ENCODE assay signal across 26 mouse cellular contexts in genomic region chr12:75544666-75545065, GRCm38 (mm10). TPM values are rescaled to one million over a fixed set of nuclear protein-coding genes. Genes with fewer than 3 reads are reported as not detected.
DNase-seq lines count a peak whose midpoint lies in the region; ATAC-seq and TF ChIP-seq lines count a peak whose summit lies in the region.
"Had no signal": no experiment of that assay in that cellular context is flagged by ENCODE, and none has a peak within 500 bp of the region (broad histone marks: within the 10 kb centered on the region; RNA-seq: fewer than 3 reads in every experiment).

No protein-coding gene starts in this region.

- H3K4me3 ChIP-seq in limb, embryonic 15.5 days, result no peak overlapping the region
- no peak overlapping the region for H3K4me3 ChIP-seq in limb, embryonic 10.5 days
- H3K4me3 ChIP-seq in CH12.LX (replicated peaks in 1 of 3; ENCODE audit: low read depth in 2 of 3, low read length in 2 of 3, poor library complexity in 1 of 3), result no peak overlapping the region
- no peak overlapping the region for H3K4me3 ChIP-seq in embryonic fibroblast, embryonic 13.5 days (ENCODE audit: insufficient read depth, low read length)
- H3K4me3 ChIP-seq in intestine, postnatal 0 days (ENCODE audit: low read depth, low read length), result no peak overlapping the region
- H3K4me3 ChIP-seq: forebrain, embryonic 13.5 days; left cerebral cortex, adult 2 months; liver, embryonic 13.5 days; megakaryocyte, embryonic 14.5 days; midbrain, embryonic 13.5 days; neural tube, embryonic 15.5 days had no signal

- TF ChIP-seq RAD21 in CH12.LX (IDR thresholded peaks at IDR 0.05; ENCODE audit: low read depth, low read length), result no peak

- in situ Hi-C loops in CH12.LX (cut with MboI; ENCODE audit: low pct_ligation_motif_present, low pct_unique_long_range_greater_than_20kb, low sequenced_read_pairs), result no loop called here

- WGBS in limb, embryonic 15.5 days, result 46% methylated on average over 2 of the region's 2 CpGs
- 80% methylated on average over 2 of the region's 2 CpGs for WGBS in limb, embryonic 10.5 days
- 81% methylated on average over 2 of the region's 2 CpGs for WGBS in intestine, postnatal 0 days

- H3K36me3 ChIP-seq in limb, embryonic 15.5 days, result no peaks in the 10 kb centered on the region
- no peaks in the 10 kb centered on the region for H3K36me3 ChIP-seq in limb, embryonic 10.5 days
- H3K36me3 ChIP-seq in CH12.LX (replicated peaks in 1 of 2; ENCODE audit: control insufficient read depth in 1 of 2, insufficient read depth in 1 of 2, low read length in 1 of 2), result peaks cover 0 to 18% of the 10 kb centered on the region in 2 experiments
- no peaks in the 10 kb centered on the region for H3K36me3 ChIP-seq in intestine, postnatal 0 days (ENCODE audit: control insufficient read depth, insufficient read depth)
- H3K36me3 ChIP-seq: liver, embryonic 13.5 days; midbrain, embryonic 13.5 days; neural tube, embryonic 15.5 days had no signal

- ATAC-seq in limb, embryonic 15.5 days (ENCODE audit: insufficient number of reproducible peaks, low FRiP score, low TSS enrichment, low read depth), result no peak
- ATAC-seq in intestine, postnatal 0 days, result no peak
- ATAC-seq: forebrain, embryonic 13.5 days; lung, postnatal 0 days; midbrain, embryonic 13.5 days had no signal

- intact Hi-C loops in left cerebral cortex, postnatal 14 days (cut with DNase I), result no loop called here

- TF ChIP-seq POLR2A in CH12.LX (IDR thresholded peaks at IDR 0.05; ENCODE audit: low read depth, low read length), result no peak
- no peak for TF ChIP-seq POLR2A in embryonic fibroblast, embryonic 13.5 days (IDR thresholded peaks at IDR 0.05; ENCODE audit: low read depth, low read length)

- no peak overlapping the region for H3K9ac ChIP-seq in limb, embryonic 15.5 days
- H3K9ac ChIP-seq in CH12.LX (ENCODE audit: insufficient read depth, low read depth), result no peak overlapping the region
- no peak overlapping the region for H3K9ac ChIP-seq in intestine, postnatal 0 days (ENCODE audit: low read depth, low read length)
- H3K9ac ChIP-seq: forebrain, embryonic 13.5 days; hindbrain, embryonic 14.5 days; liver, embryonic 13.5 days; midbrain, embryonic 13.5 days; neural tube, embryonic 15.5 days had no signal

- TF ChIP-seq EP300 in CH12.LX (IDR thresholded peaks at IDR 0.05; ENCODE audit: low read length), result no peak; the same call in none of the 2 replicates

- H3K79me2 ChIP-seq in CH12.LX (replicated peaks; ENCODE audit: control insufficient read depth, extremely low read depth, insufficient read depth, poor library complexity, severe bottlenecking), result peaks cover 9% of the 10 kb centered on the region

- no peaks in the 10 kb centered on the region for H3K27me3 ChIP-seq in limb, embryonic 15.5 days
- H3K27me3 ChIP-seq in limb, embryonic 10.5 days (ENCODE audit: low read depth, poor library complexity, severe bottlenecking), result no peaks in the 10 kb centered on the region
- no peaks in the 10 kb centered on the region for H3K27me3 ChIP-seq in CH12.LX (replicated peaks)
- no peaks in the 10 kb centered on the region for H3K27me3 ChIP-seq in intestine, postnatal 0 days (replicated peaks; ENCODE audit: control insufficient read depth, insufficient read depth, low read length)
- H3K27me3 ChIP-seq: forebrain, embryonic 13.5 days; liver, embryonic 13.5 days; megakaryocyte, embryonic 14.5 days; midbrain, embryonic 13.5 days; neural tube, embryonic 15.5 days had no signal

- TF ChIP-seq CTCF in CH12.LX (conservative IDR thresholded peaks at IDR 0.05 in 1 of 2, IDR thresholded peaks at IDR 0.05 in 1 of 2; ENCODE audit: low read depth in 2 of 2, low read length in 2 of 2), result no peak
- no peak for TF ChIP-seq CTCF in embryonic fibroblast, embryonic 13.5 days (IDR thresholded peaks at IDR 0.05; ENCODE audit: borderline replicate concordance, insufficient read depth, low read length)
- TF ChIP-seq CTCF in intestine, postnatal 0 days (IDR thresholded peaks at IDR 0.05; ENCODE audit: low read depth), result no peak

- dilution Hi-C loops in CH12.LX (cut with MboI; ENCODE audit: extremely low pct_ligation_motif_present, extremely low pct_unique_long_range_greater_than_20kb, low sequenced_read_pairs), result no loop called here

- no peaks in the 10 kb centered on the region for H3K9me3 ChIP-seq in limb, embryonic 15.5 days
- H3K9me3 ChIP-seq in limb, embryonic 10.5 days (replicated peaks), result no peaks in the 10 kb centered on the region
- H3K9me3 ChIP-seq in CH12.LX (replicated peaks; ENCODE audit: low read length), result no peaks in the 10 kb centered on the region
- no peaks in the 10 kb centered on the region for H3K9me3 ChIP-seq in intestine, postnatal 0 days (ENCODE audit: control insufficient read depth)
- H3K9me3 ChIP-seq: forebrain, embryonic 13.5 days; liver, embryonic 13.5 days; megakaryocyte, embryonic 14.5 days; midbrain, embryonic 13.5 days; neural tube, embryonic 15.5 days had no signal

- H3K4me2 ChIP-seq in limb, embryonic 15.5 days, result no peak overlapping the region
- no peak overlapping the region for H3K4me2 ChIP-seq in CH12.LX (ENCODE audit: insufficient read depth, low read depth, poor library complexity, severe bottlenecking)
- H3K4me2 ChIP-seq in intestine, postnatal 0 days (replicated peaks; ENCODE audit: low read depth), result no peak overlapping the region
- H3K4me2 ChIP-seq: forebrain, embryonic 13.5 days; heart, embryonic 11.5 days; hindbrain, embryonic 14.5 days; liver, embryonic 13.5 days; midbrain, embryonic 13.5 days; neural tube, embryonic 15.5 days had no signal

- peaks cover 23% of the 10 kb centered on the region for H3K4me1 ChIP-seq in limb, embryonic 15.5 days
- peaks cover 16% of the 10 kb centered on the region for H3K4me1 ChIP-seq in limb, embryonic 10.5 days
- peaks cover 3 to 36% of the 10 kb centered on the region in 2 experiments; a peak in 3 of 4 replicates for H3K4me1 ChIP-seq in CH12.LX (ENCODE audit: control insufficient read depth in 1 of 2, insufficient read depth in 2 of 2)
- peaks cover 7% of the 10 kb centered on the region for H3K4me1 ChIP-seq in embryonic fibroblast, embryonic 13.5 days (ENCODE audit: control insufficient read depth, insufficient read depth, low read length)
- no peaks in the 10 kb centered on the region for H3K4me1 ChIP-seq in intestine, postnatal 0 days (replicated peaks; ENCODE audit: control insufficient read depth, insufficient read depth, low read length)

- H3K27ac ChIP-seq in limb, embryonic 15.5 days, result peak overlapping the region; percentile 33; the same call in 1 of the 2 replicates
- no peak overlapping the region for H3K27ac ChIP-seq in limb, embryonic 10.5 days
- H3K27ac ChIP-seq in CH12.LX (ENCODE audit: insufficient read depth, low read depth), result no peak overlapping the region
- H3K27ac ChIP-seq in embryonic fibroblast, embryonic 13.5 days (ENCODE audit: insufficient read depth, low read length), result peak overlapping the region; percentile 63
- no peak overlapping the region for H3K27ac ChIP-seq in intestine, postnatal 0 days (ENCODE audit: low read depth, low read length)
- H3K27ac ChIP-seq: forebrain, embryonic 13.5 days; hindbrain, embryonic 14.5 days; left cerebral cortex, adult 2 months; liver, embryonic 13.5 days; midbrain, embryonic 13.5 days; neural tube, embryonic 15.5 days had no signal

- DNase-seq in limb, embryonic 10.5 days (ENCODE audit: low spot score), result no peak
- DNase-seq in CH12.LX (ENCODE audit: extremely low read depth), result peak; percentile 48
- no peak for DNase-seq in left cerebral cortex, postnatal 14 days (ENCODE audit: low spot score in 2 of 2)
- DNase-seq: adrenal gland, adult 8-10 months; cerebellum, adult 2 months; cerebellum, postnatal 14 days; gastrocnemius, postnatal 36 days; heart, adult 18-20 months; heart, postnatal 10 days; kidney, postnatal 10 days; liver, embryonic 13.5 days; lung, adult 18-20 months; lung, postnatal 4 days; right cerebral cortex, postnatal 4 days; thymus, postnatal 4 days had no signal

TF ChIP-seq in CH12.LX, 34 proteins besides CTCF, POLR2A, EP300 and RAD21:
- TF ChIP-seq KAT2A (IDR thresholded peaks at IDR 0.05; ENCODE audit: insufficient replicate concordance, low read length), result no peak
- no peak for TF ChIP-seq MYC (IDR thresholded peaks at IDR 0.05; ENCODE audit: low read depth, low read length)
- TF ChIP-seq NRF1 (IDR thresholded peaks at IDR 0.05; ENCODE audit: low read depth, low read length), result no peak
- no peak for TF ChIP-seq TBP (conservative IDR thresholded peaks at IDR 0.05; ENCODE audit: low read depth, low read length)
- no peak for TF ChIP-seq ELF1 (IDR thresholded peaks at IDR 0.05; ENCODE audit: low read depth, low read length)
- no peak for TF ChIP-seq MAFK (IDR thresholded peaks at IDR 0.05; ENCODE audit: insufficient replicate concordance, low read length)
- peak; percentile 42 for TF ChIP-seq ETS1 (conservative IDR thresholded peaks at IDR 0.05; ENCODE audit: low read depth, low read length)
- TF ChIP-seq MXI1 (IDR thresholded peaks at IDR 0.05; ENCODE audit: low read depth, low read length), result no peak
- peak; percentile 84; the same call in 1 of the 2 replicates for TF ChIP-seq MEF2A (IDR thresholded peaks at IDR 0.05; ENCODE audit: borderline replicate concordance, low read depth, low read length)
- no peak for TF ChIP-seq MAX (IDR thresholded peaks at IDR 0.05; ENCODE audit: low read length)
TF ChIP-seq in CH12.LX: peak in this region for 2.

RNA-seq across cellular contexts. Expression of gene Ppp2r5e, which starts 51.4 kb away (rescaled TPM):
- 9.1 and 11.5 TPM in 2 replicates for polyA plus RNA-seq in limb, embryonic 15.5 days (2015; fragmentation: Nextera tagmentation; extraction: Ambion mirVana)
- 12.6 and 12.7 TPM in 2 replicates for polyA plus RNA-seq in limb, embryonic 10.5 days (2016; fragmentation: Nextera tagmentation; extraction: Ambion mirVana)
- total RNA-seq in CH12.LX (2012; rRNA removed), result 9.3 TPM in 2 replicates
- 10.0 and 10.1 TPM in 2 replicates for total RNA-seq in CH12.LX (2014; rRNA removed)
- 18.3 and 21.7 TPM in 2 replicates for polyA plus RNA-seq in CH12.LX (2012; ENCODE audit: insufficient read length, low read depth)
- 37.9 and 43.2 TPM in 2 replicates for polyA plus RNA-seq in embryonic fibroblast, embryonic 13.5 days (2011; ENCODE audit: insufficient read length, low read depth, missing spikeins)
- 10 to 100 TPM; 83.1 to 84.3 TPM for total RNA-seq in left cerebral cortex, postnatal 14 days (2021)
- 7.3 and 9.2 TPM in 2 replicates for polyA plus RNA-seq in intestine, postnatal 0 days (2015; fragmentation: Nextera tagmentation; extraction: Ambion mirVana)

Comparison
In these comparisons a context has a peak if more than half of its experiments do, and no peak if none do; other contexts are left out.
1. H3K27ac ChIP-seq: peak in limb, embryonic 15.5 days (single experiment) and embryonic fibroblast, embryonic 13.5 days (single experiment); none in limb, embryonic 10.5 days (single experiment), CH12.LX (single experiment) and intestine, postnatal 0 days (single experiment).